Mouse (Mus musculus) MEL (cell line): ENCODE measurements around the gene Vcl.

ENCODE experiments used
- CHD1 ChIP-seq: IDR thresholded peaks from 2 replicates; pipeline ENCODE4 v1.6.1; 2012; ENCODE audit warnings: low read depth, mild to moderate bottlenecking, inconsistent platforms, low read length, improper control_type of control experiment
- CTCF ChIP-seq, 3 experiments: IDR thresholded peaks in 2 of 3; conservative IDR thresholded peaks in 1 of 3; 2 replicates each; pipeline ENCODE4 v1.5.1; 2011 to 2012; ENCODE audit warnings: low read length in 3 of 3, low read depth in 2 of 3, mild to moderate bottlenecking in 2 of 3, improper control_type of control experiment in 1 of 3, inconsistent platforms in 1 of 3, mixed read lengths in 1 of 3, moderate library complexity in 1 of 3; ENCODE audit not compliant: control insufficient read depth in 1 of 3, insufficient read depth in 1 of 3, poor library complexity in 1 of 3, severe bottlenecking in 1 of 3
- JUND ChIP-seq: IDR thresholded peaks from 2 replicates; pipeline ENCODE4 v1.6.1; 2011; ENCODE audit warnings: low read depth, mild to moderate bottlenecking, improper control_type of control experiment, low read length
- MAX ChIP-seq: IDR thresholded peaks from 2 replicates; pipeline ENCODE4 v1.6.1; 2011; ENCODE audit warnings: low read length, improper control_type of control experiment
- MEF2A ChIP-seq: IDR thresholded peaks from 2 replicates; pipeline ENCODE4 v1.6.1; 2014; ENCODE audit warnings: low read depth, mild to moderate bottlenecking, inconsistent platforms, low read length, improper control_type of control experiment; ENCODE audit not compliant: poor library complexity, insufficient replicate concordance, severe bottlenecking; ENCODE audit errors: extremely low read depth
- MXI1 ChIP-seq: IDR thresholded peaks from 2 replicates; pipeline ENCODE4 v1.6.1; 2011; ENCODE audit warnings: mild to moderate bottlenecking, low read depth, low read length, improper control_type of control experiment
- POLR2A ChIP-seq, 2 experiments: IDR thresholded peaks; 2 replicates each; pipeline ENCODE4 v1.6.1; 2011 to 2012; ENCODE audit warnings: low read length in 2 of 2, mild to moderate bottlenecking in 2 of 2, control low read depth in 1 of 2, improper control_type of control experiment in 1 of 2, low read depth in 1 of 2, moderate library complexity in 1 of 2; ENCODE audit not compliant: control insufficient read depth in 1 of 2, insufficient read depth in 1 of 2, poor library complexity in 1 of 2
- POLR2AphosphoS2 ChIP-seq: IDR thresholded peaks from 2 replicates; pipeline ENCODE4 v1.6.1; 2011; ENCODE audit warnings: low read length, improper control_type of control experiment
- USF2 ChIP-seq, 2 experiments: IDR thresholded peaks; 2 replicates each; pipeline ENCODE4 v1.6.1; 2011 to 2012; ENCODE audit warnings: improper control_type of control experiment in 2 of 2, low read length in 2 of 2, borderline replicate concordance in 1 of 2, inconsistent platforms in 1 of 2, low read depth in 1 of 2, mild to moderate bottlenecking in 1 of 2; ENCODE audit not compliant: insufficient read depth in 1 of 2

- TF ChIP-seq CTCF (IDR thresholded peaks at IDR 0.05 in 2 of 3, conservative IDR thresholded peaks at IDR 0.05 in 1 of 3; ENCODE audit: control insufficient read depth in 1 of 3, insufficient read depth in 1 of 3, low read depth in 2 of 3, low read length in 3 of 3, poor library complexity in 1 of 3, severe bottlenecking in 1 of 3) = no peak
- TF ChIP-seq JUND = no peak
- TF ChIP-seq POLR2AphosphoS2 = peak; percentile 52
- no peak for TF ChIP-seq MEF2A
- TF ChIP-seq USF2 (IDR thresholded peaks at IDR 0.05; ENCODE audit: borderline replicate concordance in 1 of 2, insufficient read depth in 1 of 2, low read depth in 1 of 2, low read length in 2 of 2) = no peak
- peak; percentile 99 for TF ChIP-seq MAX
- TF ChIP-seq POLR2A (IDR thresholded peaks at IDR 0.05; ENCODE audit: control insufficient read depth in 1 of 2, insufficient read depth in 1 of 2, low read depth in 1 of 2, low read length in 2 of 2, poor library complexity in 1 of 2) = peak; percentile 66 to 75; a peak in 3 of 4 replicates
- no peak for TF ChIP-seq CHD1
- TF ChIP-seq MXI1 = peak; percentile 72; the same call in 1 of the 2 replicates
Measured at GRCm38 (mm10) chr14:21052112-21052780, 123.0 kb downstream of the Vcl start, which contains the start of the genes Ap3m1 and Adk.
